Mouse (Mus musculus): Measurements from ENCODE around the gene Atg7. TPM values are rescaled to one million over a fixed set of nuclear protein-coding genes. Genes with fewer than 3 reads are reported as not detected.

The Atg7 gene
- polyA plus RNA-seq, 1 experiment from 2014 or later = 13.5 TPM

DNA sequence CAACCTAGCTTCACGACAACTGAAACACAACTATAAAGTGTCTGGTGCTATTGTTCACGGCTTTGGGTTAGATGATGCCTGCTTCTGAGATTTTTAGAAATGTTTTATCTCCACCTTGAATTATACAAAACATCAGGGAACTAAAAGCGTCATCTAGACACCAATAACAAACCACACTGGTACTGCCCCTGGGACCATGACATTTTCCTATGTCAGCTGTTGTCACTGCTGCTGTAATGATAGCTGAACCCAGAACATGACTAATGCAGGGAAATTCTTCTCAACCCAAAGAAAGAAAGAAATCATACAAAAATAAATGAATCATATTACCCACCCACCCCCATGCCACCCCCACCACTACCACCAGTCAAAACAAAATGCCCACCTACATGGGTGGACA is 261.9 kb downstream of the Atg7 start:
- DNase-seq (ENCODE audit: low spot score) = no peak
- 93% methylated on average over 3 of the region's 3 CpGs for WGBS
- Histone ChIP-seq H3K9me3 (ENCODE audit: control insufficient read depth, low read length) (no peaks in the 10 kb centered on the region), H3K4me1 (replicated peaks; ENCODE audit: control insufficient read depth, insufficient read depth, low read length) (peaks cover 15% of the 10 kb centered on the region), H3K27ac (ENCODE audit: low read depth, low read length) (no peak overlapping the region), H3K9ac (ENCODE audit: low read depth, low read length) (no peak overlapping the region), H3K4me3 (ENCODE audit: low read depth, low read length) (no peak overlapping the region), H3K27me3 (ENCODE audit: control insufficient read depth, insufficient read depth, low read length) (no peaks in the 10 kb centered on the region), H3K36me3 (ENCODE audit: control insufficient read depth, insufficient read depth, low read length) (no peaks in the 10 kb centered on the region), H3K4me2 (replicated peaks; ENCODE audit: low read depth, low read length) (no peak overlapping the region)
- no peak for ATAC-seq (ENCODE audit: low FRiP score)

DNA sequence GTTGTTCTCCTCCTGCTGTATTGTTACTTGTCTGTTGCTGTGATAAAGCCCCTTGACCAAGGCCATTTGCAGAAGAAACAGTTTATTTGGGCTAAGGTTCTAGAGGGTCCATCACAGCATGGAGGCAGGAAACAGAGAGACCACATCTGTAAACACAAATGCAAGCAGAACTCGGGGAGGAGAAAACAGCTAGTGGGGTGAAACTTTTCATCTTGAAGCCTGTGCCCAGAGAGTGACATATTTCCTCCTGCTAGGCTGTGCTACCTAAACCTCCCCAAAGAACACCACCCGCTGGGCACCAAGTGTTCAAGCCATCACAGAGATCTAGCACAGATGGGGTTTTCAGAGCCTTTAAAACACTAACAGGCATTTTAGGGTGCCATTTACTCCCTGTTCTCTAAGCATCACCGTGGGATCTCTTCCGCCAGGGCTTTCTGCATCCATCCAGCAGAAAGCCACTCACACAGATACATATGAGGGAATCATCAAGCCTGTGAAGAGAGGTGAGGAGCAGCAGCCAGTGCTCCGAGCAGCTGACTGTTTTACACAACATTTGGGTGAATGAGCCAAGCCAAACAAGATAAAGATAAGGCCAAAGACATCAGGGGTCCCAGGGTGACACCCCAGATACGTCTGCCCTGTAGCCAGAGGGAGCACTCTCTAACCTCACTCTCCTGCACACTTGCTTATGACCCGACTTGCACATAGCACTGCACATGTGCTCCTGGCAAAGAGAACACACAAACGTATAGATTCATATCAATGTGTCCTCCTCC is 262.5 kb downstream of the Atg7 start:
- Histone ChIP-seq H3K27me3 (ENCODE audit: control insufficient read depth, insufficient read depth, low read length) (no peaks in the 10 kb centered on the region), H3K4me3 (ENCODE audit: low read depth, low read length) (no peak overlapping the region), H3K4me2 (replicated peaks; ENCODE audit: low read depth, low read length) (no peak overlapping the region), H3K9ac (ENCODE audit: low read depth, low read length) (no peak overlapping the region), H3K27ac (ENCODE audit: low read depth, low read length) (no peak overlapping the region), H3K36me3 (ENCODE audit: control insufficient read depth, insufficient read depth, low read length) (no peaks in the 10 kb centered on the region), H3K4me1 (replicated peaks; ENCODE audit: control insufficient read depth, insufficient read depth, low read length) (peaks cover 14% of the 10 kb centered on the region), H3K9me3 (ENCODE audit: control insufficient read depth, low read length) (no peaks in the 10 kb centered on the region)
- DNase-seq (ENCODE audit: low spot score) = no peak
- ATAC-seq (ENCODE audit: low FRiP score) = no peak
- WGBS = 79% methylated on average over 8 of the region's 8 CpGs

DNA sequence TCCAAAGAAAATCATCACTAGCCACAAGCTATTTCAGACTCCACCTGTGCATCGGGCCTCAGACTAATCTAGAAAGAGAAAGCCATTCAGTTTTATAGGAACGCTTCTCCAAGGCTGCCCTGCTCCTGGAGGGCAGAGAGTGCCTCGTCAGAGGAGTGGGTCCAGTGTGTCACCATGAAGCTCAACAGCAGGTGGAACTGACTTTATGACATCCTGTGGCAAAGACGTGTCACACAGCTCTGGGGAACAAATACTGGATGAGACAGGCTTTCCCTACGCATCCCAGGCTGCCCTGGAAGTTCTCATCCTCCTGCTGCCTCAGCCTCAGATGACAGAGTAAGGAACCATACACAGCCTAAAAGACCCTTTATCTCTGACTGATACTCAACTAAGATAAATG is 263.3 kb downstream of the Atg7 start:
- Histone ChIP-seq H3K4me1 (replicated peaks; ENCODE audit: control insufficient read depth, insufficient read depth, low read length) (peaks cover 13% of the 10 kb centered on the region), H3K27ac (ENCODE audit: low read depth, low read length) (no peak overlapping the region), H3K9ac (ENCODE audit: low read depth, low read length) (no peak overlapping the region), H3K4me2 (replicated peaks; ENCODE audit: low read depth, low read length) (no peak overlapping the region), H3K4me3 (ENCODE audit: low read depth, low read length) (no peak overlapping the region), H3K27me3 (ENCODE audit: control insufficient read depth, insufficient read depth, low read length) (no peaks in the 10 kb centered on the region), H3K9me3 (ENCODE audit: control insufficient read depth, low read length) (no peaks in the 10 kb centered on the region), H3K36me3 (ENCODE audit: control insufficient read depth, insufficient read depth, low read length) (no peaks in the 10 kb centered on the region)
- WGBS = 87% methylated on average over 5 of the region's 5 CpGs
- ATAC-seq (ENCODE audit: low FRiP score) = no peak
- DNase-seq (ENCODE audit: low spot score) = no peak

DNA sequence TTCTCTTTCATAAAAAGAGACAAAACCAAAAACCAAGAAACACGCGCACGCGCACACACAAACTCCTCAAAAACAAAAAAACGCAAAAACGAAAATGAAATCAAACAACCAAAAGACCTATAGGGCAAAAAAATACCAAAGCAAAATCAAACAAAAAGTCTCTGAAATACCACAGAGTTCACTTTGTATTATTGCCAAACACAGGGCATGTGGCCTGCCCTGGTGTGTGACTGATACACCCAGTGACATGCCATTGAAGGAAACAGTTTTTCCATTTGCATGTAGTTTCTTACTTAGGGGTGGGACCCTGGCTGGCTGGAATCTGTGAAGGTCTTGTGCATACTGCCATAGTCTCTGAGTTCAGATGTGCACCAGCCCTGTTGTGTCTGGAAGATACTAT is 264.6 kb downstream of the Atg7 start:
- Histone ChIP-seq H3K27me3 (ENCODE audit: control insufficient read depth, insufficient read depth, low read length) (no peaks in the 10 kb centered on the region), H3K36me3 (ENCODE audit: control insufficient read depth, insufficient read depth, low read length) (no peaks in the 10 kb centered on the region), H3K9me3 (ENCODE audit: control insufficient read depth, low read length) (no peaks in the 10 kb centered on the region), H3K4me1 (replicated peaks; ENCODE audit: control insufficient read depth, insufficient read depth, low read length) (peaks cover 4% of the 10 kb centered on the region), H3K4me2 (replicated peaks; ENCODE audit: low read depth, low read length) (no peak overlapping the region), H3K9ac (ENCODE audit: low read depth, low read length) (no peak overlapping the region), H3K27ac (ENCODE audit: low read depth, low read length) (no peak overlapping the region), H3K4me3 (ENCODE audit: low read depth, low read length) (no peak overlapping the region)
- 99% methylated on average over 6 of the region's 6 CpGs for WGBS
- ATAC-seq (ENCODE audit: low FRiP score) = no peak
- DNase-seq (ENCODE audit: low spot score) = no peak

DNA sequence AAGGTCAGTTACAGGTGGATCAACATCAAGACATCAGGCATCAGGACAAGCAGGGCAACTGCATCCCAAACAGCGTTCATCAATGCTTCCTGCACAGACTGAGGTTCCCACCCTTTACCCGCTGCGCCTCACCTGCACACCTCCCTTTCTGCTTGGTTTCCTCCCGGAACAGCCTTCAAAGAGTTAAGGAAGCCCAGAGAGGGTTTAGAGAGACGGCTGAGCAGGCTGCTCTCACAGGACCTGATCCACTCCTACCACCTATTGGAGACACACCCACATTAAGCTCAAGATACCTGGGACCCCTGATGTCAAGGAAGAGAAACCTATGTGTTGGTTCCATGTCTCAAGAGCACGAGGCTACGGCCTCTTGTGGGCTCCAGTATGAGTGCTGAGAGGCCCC is 266.9 kb downstream of the Atg7 start:
- H3K4me1 ChIP-seq (replicated peaks; ENCODE audit: control insufficient read depth, insufficient read depth, low read length) = peaks cover 2% of the 10 kb centered on the region
- ATAC-seq (ENCODE audit: low FRiP score) = no peak

More for the DNA sequence above, 266.9 kb downstream of the Atg7 start:
- no peaks in the 10 kb centered on the region for H3K9me3 ChIP-seq (ENCODE audit: control insufficient read depth, low read length)
- H3K9ac ChIP-seq (ENCODE audit: low read depth, low read length) = no peak overlapping the region
- H3K4me3 ChIP-seq (ENCODE audit: low read depth, low read length) = no peak overlapping the region
- H3K36me3 ChIP-seq (ENCODE audit: control insufficient read depth, insufficient read depth, low read length) = no peaks in the 10 kb centered on the region
- H3K27ac ChIP-seq (ENCODE audit: low read depth, low read length) = no peak overlapping the region
- no peaks in the 10 kb centered on the region for H3K27me3 ChIP-seq (ENCODE audit: control insufficient read depth, insufficient read depth, low read length)
- DNase-seq (ENCODE audit: low spot score) = no peak
- no peak overlapping the region for H3K4me2 ChIP-seq (replicated peaks; ENCODE audit: low read depth, low read length)
- 91% methylated on average over 7 of the region's 7 CpGs for WGBS

Other genes with a start within 250 kb of the Atg7 start
- 0.08 and 0.35 TPM in 2 replicates for gene Hrh1, start 245.2 kb upstream of the Atg7 start, polyA plus RNA-seq (2014; fragmentation: Nextera tagmentation; extraction: Ambion mirVana)